Mouse (Mus musculus) embryonic stem cell, embryonic (primary cell): ENCODE data around the gene Zyx.

Experiments
- CTCF ChIA-PET, 4 experiments: fragments of 300-600 bp in 2 of 4; fragments of 350-600 bp in 2 of 4; sonication (Branson Sonifier 250); formaldehyde crosslinking; loops; one replicate each; lab custom pipeline; 2022; ENCODE audit warnings: inconsistent platforms in 2 of 4; lab: Charles Lee
- POLR2A ChIA-PET, 4 experiments: fragments of 300-600 bp in 2 of 4; fragments of 350-600 bp in 2 of 4; sonication (Branson Sonifier 250); formaldehyde crosslinking; loops; one replicate each; lab custom pipeline; 2022; ENCODE audit warnings: antibody characterized with exemption in 4 of 4, inconsistent platforms in 1 of 4; lab: Charles Lee

Gene Zyx

GRCm38 (mm10) chr6:42349426-42350020 lies at the start of gene Zyx:
Zyx (plus strand) TSS chr6:42349630.
- ChIA-PET CTCF (interaction anchor here (0.6 to 2.6 kb wide), 22 partner anchors 9 to 1813 kb away, joined by 3 to 25 read pairs (median 5); partner anchors contain the start of genes Fam131b (in 3 of the 4), Casp2 (in 2 of the 4) and Gstk1 (in 1 of the 4)), POLR2A (interaction anchor here in 2 of 4 experiments (0.7 to 2.6 kb wide), 10 partner anchors 9 to 85 kb away, joined by 3 to 10 read pairs (median 4); partner anchors contain the start of genes Casp2 (in 1 of the 2), Epha1 (in 1 of the 2) and Fam131b (in 1 of the 2))

- ChIA-PET POLR2A (interaction anchor here in 2 of 4 experiments (0.8 to 1.5 kb wide), 4 partner anchors 14 to 42 kb away, joined by 3 to 5 read pairs (median 4); partner anchors contain the start of gene Fam131b (in 1 of the 2)), CTCF (interaction anchor here in 3 of 4 experiments (0.5 to 2.4 kb wide), 4 partner anchors 15 to 1765 kb away, joined by 3 to 6 read pairs (median 6); partner anchors contain the start of gene Fam131b (in 2 of the 3))
Measured at GRCm38 (mm10) chr6:42309816-42310378, 39.5 kb upstream of the Zyx start.

- POLR2A ChIA-PET = interaction anchor here in 2 of 4 experiments (0.8 to 1.6 kb wide), 4 partner anchors 14 to 42 kb away, joined by 3 to 5 read pairs (median 4); partner anchors contain the start of gene Fam131b (in 1 of the 2)
- CTCF ChIA-PET = interaction anchor here in 3 of 4 experiments (0.5 to 2.4 kb wide), 4 partner anchors 14 to 1765 kb away, joined by 3 to 6 read pairs (median 6); partner anchors contain the start of gene Fam131b (in 2 of the 3)
Measured at GRCm38 (mm10) chr6:42310427-42311053, 38.9 kb upstream of the Zyx start.

- CTCF ChIA-PET = interaction anchor here in 1 of 4 experiments (1.1 kb wide), 1 partner anchor 31 kb away, joined by 4 read pairs; the partner anchor contains the start of gene Zyx
- POLR2A ChIA-PET = interaction anchor here in 3 of 4 experiments (0.5 to 1.1 kb wide), 4 partner anchors 10 to 60 kb away, joined by 3 to 4 read pairs (median 4); partner anchors contain the start of gene Zyx (in 1 of the 3)
Measured at GRCm38 (mm10) chr6:42318293-42318692, 31.1 kb upstream of the Zyx start.

- ChIA-PET CTCF (interaction anchor here in 3 of 4 experiments (0.7 to 2.1 kb wide), 5 partner anchors 14 to 260 kb away, joined by 3 to 18 read pairs (median 5); partner anchors contain the start of gene Zyx (in 1 of the 3)), POLR2A (interaction anchor here in 3 of 4 experiments (0.7 to 2.0 kb wide), 5 partner anchors 14 to 408 kb away, joined by 3 to 5 read pairs (median 4); partner anchors contain the start of gene Zyx (in 1 of the 3))
Measured at GRCm38 (mm10) chr6:42323371-42324066, 25.9 kb upstream of the Zyx start.

- POLR2A ChIA-PET = interaction anchor here in 2 of 4 experiments (0.7 to 2.0 kb wide), 7 partner anchors 14 to 447 kb away, joined by 3 to 6 read pairs (median 3); partner anchors contain the start of gene Zyx (in 1 of the 2)
- CTCF ChIA-PET = interaction anchor here (0.6 to 2.1 kb wide), 24 partner anchors 10 to 364 kb away, joined by 3 to 25 read pairs (median 4); partner anchors contain the start of genes Zyx (in 2 of the 4) and Epha1 (in 1 of the 4)
Measured at GRCm38 (mm10) chr6:42324067-42324481, 25.4 kb upstream of the Zyx start.

GRCm38 (mm10) chr6:42324482-42325267 lies 24.8 kb upstream of the Zyx start, which contains the start of gene Fam131b:
Fam131b (minus strand) TSS chr6:42324643.
- ChIA-PET CTCF (interaction anchor here (0.6 to 2.1 kb wide), 43 partner anchors 8 to 365 kb away, joined by 3 to 25 read pairs (median 4); partner anchors contain the start of genes Zyx (in 3 of the 4), Epha1 (in 1 of the 4) and Tcaf2 (in 1 of the 4)), POLR2A (interaction anchor here in 3 of 4 experiments (0.6 to 2.0 kb wide), 13 partner anchors 8 to 446 kb away, joined by 3 to 6 read pairs (median 3); partner anchors contain the start of genes Casp2 (in 1 of the 3), Gstk1 (in 1 of the 3) and Zyx (in 1 of the 3))

- CTCF ChIA-PET = interaction anchor here (0.6 to 2.1 kb wide), 40 partner anchors 9 to 320 kb away, joined by 3 to 25 read pairs (median 4); partner anchors contain the start of genes Zyx (in 3 of the 4), Epha1 (in 1 of the 4) and Tcaf2 (in 1 of the 4)
- POLR2A ChIA-PET = interaction anchor here in 3 of 4 experiments (0.6 to 2.0 kb wide), 10 partner anchors 8 to 80 kb away, joined by 3 to 6 read pairs (median 3); partner anchors contain the start of genes Casp2 (in 1 of the 3), Gstk1 (in 1 of the 3) and Zyx (in 1 of the 3)
Measured at GRCm38 (mm10) chr6:42325268-42325609, 24.2 kb upstream of the Zyx start.

- ChIA-PET CTCF (no interaction called here), POLR2A (no interaction called here)
Measured at GRCm38 (mm10) chr6:42326509-42326908, 22.9 kb upstream of the Zyx start.

GRCm38 (mm10) chr6:42328757-42329156 lies 20.7 kb upstream of the Zyx start:
- CTCF ChIA-PET = interaction anchor here in 1 of 4 experiments (0.7 kb wide), 1 partner anchor 22 kb away, joined by 3 read pairs; no protein-coding TSS in a partner anchor
- POLR2A ChIA-PET = no interaction called here

GRCm38 (mm10) chr6:42330216-42330615 lies 19.2 kb upstream of the Zyx start:
- CTCF ChIA-PET = interaction anchor here in 2 of 4 experiments (0.6 to 1.2 kb wide), 2 partner anchors 11 to 19 kb away, joined by 3 read pairs; no protein-coding TSS in a partner anchor

GRCm38 (mm10) chr6:42330946-42331345 lies 18.5 kb upstream of the Zyx start:
- ChIA-PET POLR2A (no interaction called here), CTCF (interaction anchor here in 1 of 4 experiments (1.3 kb wide), 1 partner anchor 20 kb away, joined by 3 read pairs; no protein-coding TSS in a partner anchor)

More at GRCm38 (mm10) chr6:42330216-42330615, 19.2 kb upstream of the Zyx start:
- POLR2A ChIA-PET = no interaction called here

- ChIA-PET POLR2A (interaction anchor here in 1 of 4 experiments (2.1 kb wide), 1 partner anchor 11 kb away, joined by 9 read pairs; the partner anchor contains the start of gene Zyx), CTCF (interaction anchor here in 2 of 4 experiments (0.6 to 1.7 kb wide), 2 partner anchors 10 to 733 kb away, joined by 3 to 5 read pairs; partner anchors contain the start of gene Zyx (in 1 of the 2))
Measured at GRCm38 (mm10) chr6:42339189-42339588, 10.2 kb upstream of the Zyx start.

- POLR2A ChIA-PET = interaction anchor here in 2 of 4 experiments (1.1 to 2.1 kb wide), 2 partner anchors 9 to 10 kb away, joined by 3 to 9 read pairs; partner anchors contain the start of gene Zyx (in 1 of the 2)
- CTCF ChIA-PET = interaction anchor here in 2 of 4 experiments (1.4 to 1.7 kb wide), 3 partner anchors 9 to 15 kb away, joined by 5 to 6 read pairs (median 5); partner anchors contain the start of genes Zyx (in 2 of the 2) and Fam131b (in 1 of the 2)
Measured at GRCm38 (mm10) chr6:42339981-42340380, 9.4 kb upstream of the Zyx start.

GRCm38 (mm10) chr6:42342171-42342570 lies 7.3 kb upstream of the Zyx start:
- POLR2A ChIA-PET = no interaction called here
- CTCF ChIA-PET = interaction anchor here in 2 of 4 experiments (1.1 to 2.1 kb wide), 2 partner anchors 17 kb away, joined by 3 to 6 read pairs; partner anchors contain the start of gene Fam131b (in 1 of the 2)
